In genomic region chr19:16150328-16150727, GRCm38 (mm10) we compare ENCODE assay signal across 27 mouse cellular contexts. TPM values are rescaled to one million over a fixed set of nuclear protein-coding genes. Genes with fewer than 3 reads are reported as not detected.
A peak's percentile ranks its signal among the peaks of the same experiment; 100 is the strongest.
DNase-seq lines count a peak whose midpoint lies in the region; ATAC-seq and TF ChIP-seq lines count a peak whose summit lies in the region.
"Had no signal": no experiment of that assay in that cellular context is flagged by ENCODE, and none has a peak within 500 bp of the region (broad histone marks: within the 10 kb centered on the region; RNA-seq: fewer than 3 reads in every experiment).

No protein-coding gene starts in this region.

- no peaks in the 10 kb centered on the region for H3K27me3 ChIP-seq in intestine, embryonic 14.5 days (replicated peaks; ENCODE audit: control insufficient read depth, insufficient read depth, low read length)
- no peaks in the 10 kb centered on the region for H3K27me3 ChIP-seq in intestine, embryonic 15.5 days (replicated peaks)
- no peaks in the 10 kb centered on the region for H3K27me3 ChIP-seq in megakaryocyte, embryonic 14.5 days (replicated peaks)
- no peaks in the 10 kb centered on the region for H3K27me3 ChIP-seq in neural tube, embryonic 15.5 days (replicated peaks)
- H3K27me3 ChIP-seq: CH12.LX; forebrain, embryonic 13.5 days; heart, embryonic 12.5 days; heart, embryonic 15.5 days; Patski had no signal

- no peak for TF ChIP-seq POLR2A in lung, adult 2 months (IDR thresholded peaks at IDR 0.05; ENCODE audit: borderline replicate concordance, extremely low read depth, low read depth, low read length)

- 47% methylated on average over 7 of the region's 7 CpGs for WGBS in intestine, embryonic 14.5 days
- WGBS in intestine, embryonic 15.5 days, result 49% methylated on average over 7 of the region's 7 CpGs
- 47% methylated on average over 7 of the region's 7 CpGs for WGBS in lung, adult 2 months
- WGBS in neural tube, embryonic 15.5 days, result 73% methylated on average over 7 of the region's 7 CpGs

- TF ChIP-seq CTCF in lung, adult 2 months (IDR thresholded peaks at IDR 0.05; ENCODE audit: insufficient read depth, low read length), result no peak

- ATAC-seq in intestine, embryonic 14.5 days (replicated peaks; ENCODE audit: low FRiP score, low TSS enrichment, low read depth), result no peak
- no peak for ATAC-seq in intestine, embryonic 15.5 days
- ATAC-seq in megakaryocyte, adult 5-6 weeks (ENCODE audit: poor library complexity, severe bottlenecking), result no peak
- peak; percentile 26; the same call in 1 of the 2 replicates for ATAC-seq in neural tube, embryonic 15.5 days (ENCODE audit: low FRiP score)
- ATAC-seq: forebrain, embryonic 13.5 days; forebrain, embryonic 16.5 days; Patski had no signal

- H3K4me3 ChIP-seq in intestine, embryonic 14.5 days (ENCODE audit: low read depth, low read length), result no peak overlapping the region
- no peak overlapping the region for H3K4me3 ChIP-seq in intestine, embryonic 15.5 days (replicated peaks)
- no peak overlapping the region for H3K4me3 ChIP-seq in lung, adult 2 months (replicated peaks; ENCODE audit: extremely low read depth, low read depth, low read length)
- peak overlapping the region; percentile 42 for H3K4me3 ChIP-seq in megakaryocyte, embryonic 14.5 days (replicated peaks)
- no peak overlapping the region for H3K4me3 ChIP-seq in neural tube, embryonic 15.5 days (replicated peaks)
- H3K4me3 ChIP-seq: forebrain, embryonic 10.5 days; forebrain, embryonic 13.5 days; gastrocnemius, adult 2 months; heart, embryonic 12.5 days; heart, embryonic 15.5 days had no signal

- H3K4me2 ChIP-seq in intestine, embryonic 14.5 days (ENCODE audit: low read length), result no peak overlapping the region
- H3K4me2 ChIP-seq in intestine, embryonic 15.5 days (replicated peaks), result no peak overlapping the region
- H3K4me2 ChIP-seq in neural tube, embryonic 15.5 days, result no peak overlapping the region
- H3K4me2 ChIP-seq: forebrain, embryonic 13.5 days; heart, embryonic 12.5 days; heart, embryonic 15.5 days; hindbrain, embryonic 14.5 days had no signal

- no peak overlapping the region for H3K9ac ChIP-seq in intestine, embryonic 14.5 days (ENCODE audit: low read length)
- no peak overlapping the region for H3K9ac ChIP-seq in intestine, embryonic 15.5 days
- no peak overlapping the region for H3K9ac ChIP-seq in neural tube, embryonic 15.5 days (replicated peaks)
- H3K9ac ChIP-seq: forebrain, embryonic 13.5 days; heart, embryonic 12.5 days; heart, embryonic 15.5 days; hindbrain, embryonic 14.5 days had no signal

- peak; percentile 47 for DNase-seq in intestine, embryonic 14.5 days (ENCODE audit: low spot score)
- DNase-seq in lung, adult 2 months, result peak; percentile 2
- DNase-seq in lung, postnatal 36 days, result no peak
- DNase-seq: adrenal gland, postnatal 10 days; adrenal gland, postnatal 36 days; B cell, adult 2 months; cerebellum, adult 18-20 months; cerebellum, adult 9-10 months; cerebellum, postnatal 14 days; gastrocnemius, adult 2 months; gastrocnemius, postnatal 14 days; heart, adult 18-20 months; heart, postnatal 10 days; heart, postnatal 36 days had no signal

- H3K27ac ChIP-seq in intestine, embryonic 14.5 days (ENCODE audit: low read depth), result no peak overlapping the region
- no peak overlapping the region for H3K27ac ChIP-seq in intestine, embryonic 15.5 days
- no peak overlapping the region for H3K27ac ChIP-seq in neural tube, embryonic 15.5 days (replicated peaks)
- H3K27ac ChIP-seq: forebrain, embryonic 10.5 days; forebrain, embryonic 13.5 days; gastrocnemius, adult 2 months; heart, embryonic 15.5 days; hindbrain, embryonic 14.5 days had no signal

- peaks cover 11% of the 10 kb centered on the region for H3K4me1 ChIP-seq in intestine, embryonic 14.5 days (replicated peaks; ENCODE audit: control insufficient read depth, insufficient read depth, low read length)
- H3K4me1 ChIP-seq in intestine, embryonic 15.5 days (replicated peaks), result 0 out of 2 replicates have a peak, but pooled peaks cover 5% of the 10 kb centered on the region
- peaks cover 20% of the 10 kb centered on the region for H3K4me1 ChIP-seq in lung, adult 2 months (ENCODE audit: control insufficient read depth, insufficient read depth, low read length)
- peaks cover 87% of the 10 kb centered on the region for H3K4me1 ChIP-seq in megakaryocyte, embryonic 14.5 days
- peaks cover 15% of the 10 kb centered on the region for H3K4me1 ChIP-seq in neural tube, embryonic 15.5 days
- H3K4me1 ChIP-seq: forebrain, embryonic 10.5 days had no signal

- H3K36me3 ChIP-seq in intestine, embryonic 14.5 days (ENCODE audit: control insufficient read depth, insufficient read depth, low read length), result no peaks in the 10 kb centered on the region
- no peaks in the 10 kb centered on the region for H3K36me3 ChIP-seq in intestine, embryonic 15.5 days
- peaks cover 43% of the 10 kb centered on the region for H3K36me3 ChIP-seq in megakaryocyte, embryonic 14.5 days (replicated peaks; ENCODE audit: low read length)
- no peaks in the 10 kb centered on the region for H3K36me3 ChIP-seq in neural tube, embryonic 15.5 days
- H3K36me3 ChIP-seq: G1E; heart, embryonic 12.5 days; heart, embryonic 15.5 days had no signal

- no peaks in the 10 kb centered on the region for H3K9me3 ChIP-seq in intestine, embryonic 14.5 days (ENCODE audit: control insufficient read depth, low read length)
- no peaks in the 10 kb centered on the region for H3K9me3 ChIP-seq in intestine, embryonic 15.5 days
- H3K9me3 ChIP-seq in megakaryocyte, embryonic 14.5 days, result no peaks in the 10 kb centered on the region
- no peaks in the 10 kb centered on the region for H3K9me3 ChIP-seq in neural tube, embryonic 15.5 days (replicated peaks)
- H3K9me3 ChIP-seq: forebrain, embryonic 10.5 days; forebrain, embryonic 13.5 days; G1E; heart, embryonic 12.5 days; heart, embryonic 15.5 days had no signal

RNA-seq across cellular contexts. Expression of gene Gnaq, which starts 17.7 kb away (rescaled TPM):
- polyA plus RNA-seq in intestine, embryonic 14.5 days (2014; fragmentation: Nextera tagmentation; extraction: Ambion mirVana), result 18.4 and 18.8 TPM in 2 replicates
- polyA plus RNA-seq in intestine, embryonic 15.5 days (2015; fragmentation: Nextera tagmentation; extraction: Ambion mirVana), result 28.1 and 28.3 TPM in 2 replicates
- polyA plus RNA-seq in lung, adult 2 months (2012; rRNA removed), result 23.0 and 34.0 TPM in 2 replicates
- polyA plus RNA-seq in megakaryocyte, embryonic 14.5 days (2012; ENCODE audit: insufficient read depth, low replicate concordance), result 2.6 and 12.6 TPM in 2 replicates
- total RNA-seq in megakaryocyte, adult 5-6 weeks (2015), result 24.9 and 28.3 TPM in 2 replicates
- total RNA-seq in megakaryocyte, adult 5-6 weeks (2017), result 17.8 and 25.3 TPM in 2 replicates
- 98.0 and 110 TPM in 2 replicates for polyA plus RNA-seq in neural tube, embryonic 15.5 days (2015; fragmentation: Nextera tagmentation; extraction: Ambion mirVana)
- polyA plus RNA-seq: G1E had no signal
